Mouse (Mus musculus) central nervous system, embryonic 14 days (tissue): ENCODE data around the gene Bhlhe41. TPM values are rescaled to one million over a fixed set of nuclear protein-coding genes. Genes with fewer than 3 reads are reported as not detected.

Source experiments
- polyA plus RNA-seq: library from polyadenylated mRNA; depleted of rRNA; stranded (reverse); fragments of >200 nt; gene quantifications from 2 replicates; pipeline ENCODE4 v1.2.3, GENCODE M21; 2012; rRNA removed

Bhlhe41 gene
- polyA plus RNA-seq: 1.5 and 2.4 TPM in 2 replicates

DNA sequence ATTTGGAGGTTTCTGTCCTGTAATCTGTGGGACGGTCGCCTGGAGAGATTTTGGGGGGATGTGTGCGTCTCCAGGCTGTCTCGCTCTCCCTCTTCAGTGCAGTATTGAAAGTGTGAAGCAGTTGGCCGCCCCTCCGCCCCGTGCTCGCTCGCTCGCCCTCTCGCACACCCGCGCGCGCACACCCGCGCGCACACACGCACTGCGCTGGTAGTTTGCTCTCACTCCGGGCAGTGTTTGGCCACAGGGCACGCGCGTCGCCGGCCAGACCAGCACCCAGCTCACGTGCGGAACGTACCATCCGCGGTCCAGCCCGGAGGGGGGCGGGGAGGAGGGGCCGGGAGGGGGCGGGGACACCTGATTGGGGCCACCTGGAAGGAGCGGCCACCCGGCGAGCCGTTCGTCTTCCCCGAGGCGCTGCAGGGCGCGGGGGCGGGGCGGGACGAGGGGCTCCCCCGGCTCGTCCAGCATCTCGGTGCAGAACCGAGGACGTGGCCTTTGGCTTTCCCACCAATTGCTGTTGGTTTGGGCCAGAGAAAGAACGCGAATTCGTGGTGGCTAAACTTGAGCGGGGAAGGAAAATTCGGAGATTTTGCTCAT, at the start of gene Bhlhe41:
TSS of gene Bhlhe41 (minus strand) at position 270 of the 597 bp plus-strand sequence.

Other genes starting within 250 kb of the Bhlhe41 start
- gene Tuba3b, start 249.8 kb downstream of the Bhlhe41 start, polyA plus RNA-seq: not detected in 2 replicates
- 11.9 and 20.1 TPM in 2 replicates for gene Rassf8, start 118.8 kb downstream of the Bhlhe41 start, polyA plus RNA-seq
- 1.4 and 2.9 TPM in 2 replicates for gene Sspn, start 66.1 kb upstream of the Bhlhe41 start, polyA plus RNA-seq